Mouse (Mus musculus): ENCODE data around the gene Cdk19.

DNA sequence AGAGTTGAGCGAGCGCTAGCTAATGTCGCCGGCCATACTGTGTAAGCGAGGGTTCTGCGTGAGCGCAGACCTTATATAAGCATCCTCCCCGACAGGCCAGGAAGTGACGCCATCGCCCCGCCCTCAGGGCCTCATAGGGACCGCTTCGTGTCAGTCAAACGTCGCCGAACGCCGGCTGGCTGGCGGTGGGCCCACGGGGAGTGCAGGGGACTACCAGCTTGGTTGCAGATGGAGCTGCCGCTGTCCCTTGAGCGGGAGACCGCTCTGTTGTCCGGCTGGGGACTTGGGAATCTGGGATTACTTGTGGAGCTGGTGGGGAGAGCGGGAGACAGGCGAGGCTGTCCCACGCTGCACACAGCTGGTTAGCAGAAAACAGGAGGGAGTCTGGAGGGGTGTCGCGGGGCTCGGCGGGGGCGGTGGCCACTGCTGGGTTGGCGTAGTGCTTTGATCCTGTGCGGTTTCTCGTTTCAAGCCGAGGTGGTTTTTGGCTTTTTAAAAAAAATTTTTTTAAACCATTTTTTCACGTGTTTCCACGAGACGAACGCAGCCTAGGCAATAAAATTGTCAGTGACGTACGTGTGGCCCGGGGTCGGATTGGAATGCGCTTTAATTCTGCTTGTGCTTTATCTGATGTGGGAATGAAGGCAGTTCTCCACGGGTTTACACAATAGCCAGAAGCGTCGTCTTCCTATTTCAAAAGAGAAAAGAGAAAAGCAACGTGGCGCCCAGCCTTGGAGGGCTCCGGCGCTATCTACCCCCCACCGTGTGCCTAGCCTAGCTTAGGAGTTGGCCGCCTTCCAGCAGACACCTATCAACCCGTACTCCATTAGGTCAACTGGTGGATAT, 37.0 kb upstream of the Cdk19 start, which contains the start of gene Amd1:
- TF ChIP-seq CTCF (IDR thresholded peaks at IDR 0.05; ENCODE audit: extremely low read depth, insufficient read depth, insufficient read length, insufficient replicate concordance) (no peak), POLR2A (IDR thresholded peaks at IDR 0.05; ENCODE audit: low read depth, low read length) (no peak)

Measured in spleen, adult 2 months (tissue).